Mouse (Mus musculus) cerebellum, adult 2 months (tissue): Measurements from ENCODE around the gene Gfi1.

Source experiments
- CTCF ChIP-seq: fragments of 200-500 bp; IDR thresholded peaks from 2 replicates; pipeline ENCODE4 v1.5.1; 2011; ENCODE audit warnings: low read depth, mild to moderate bottlenecking, control low read depth, low read length, moderate library complexity, borderline replicate concordance; ENCODE audit not compliant: insufficient read depth
- POLR2A ChIP-seq: fragments of 200-500 bp; IDR thresholded peaks from 2 replicates; pipeline ENCODE4 v1.6.1; 2011; ENCODE audit warnings: low read length, control low read depth, borderline replicate concordance; ENCODE audit not compliant: insufficient read depth

- TF ChIP-seq POLR2A (no peak), CTCF (no peak)
Observed at GRCm38 (mm10) chr5:107698888-107699287, 26.9 kb downstream of the Gfi1 start.
